Mouse (Mus musculus) G1E-ER4 (cell line): Measurements from ENCODE around the gene Htr1a. TPM values are rescaled to one million over a fixed set of nuclear protein-coding genes. Genes with fewer than 3 reads are reported as not detected.

ENCODE experiments used
- GATA1 ChIP-seq: IDR thresholded peaks from one replicate; pipeline ENCODE4 v1.8.0; 2012; ENCODE audit warnings: low read length, inconsistent platforms
- polyA plus RNA-seq: library from polyadenylated mRNA; stranded (reverse); fragments of >175 nt; gene quantifications from 2 replicates; pipeline ENCODE4 v1.2.3, GENCODE M21; 2012

Htr1a gene
- polyA plus RNA-seq, result not detected in 2 replicates

DNA sequence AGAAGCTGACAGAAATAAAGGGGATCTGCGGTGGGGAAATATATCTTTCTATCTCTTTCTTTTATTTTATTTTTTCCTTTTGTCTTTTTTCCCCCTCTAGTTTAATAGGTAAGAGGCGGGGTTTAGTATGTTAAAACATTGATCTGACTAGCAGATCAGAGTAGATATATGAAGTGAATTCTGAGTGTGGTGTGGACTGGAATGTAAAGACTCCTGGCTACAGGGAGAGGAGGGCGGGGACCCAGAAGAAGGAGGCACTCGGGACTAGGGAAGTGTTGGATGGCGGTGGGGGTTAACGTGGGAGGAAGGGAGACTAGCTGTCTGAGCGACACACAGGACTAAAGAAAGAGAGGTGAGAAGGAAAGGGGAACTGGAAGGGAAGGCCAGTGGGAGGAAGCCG is at the start of gene Htr1a:
Gene Htr1a (plus strand): TSS at position 301 of the 400 bp plus-strand sequence.
- TF ChIP-seq GATA1, result no peak

GRCm38 (mm10) chr13:105411535-105412326 is 31.7 kb upstream of the Htr1a start:
- no peak for TF ChIP-seq GATA1

- no peak for TF ChIP-seq GATA1
Observed at GRCm38 (mm10) chr13:105412327-105412722, 31.1 kb upstream of the Htr1a start.

DNA sequence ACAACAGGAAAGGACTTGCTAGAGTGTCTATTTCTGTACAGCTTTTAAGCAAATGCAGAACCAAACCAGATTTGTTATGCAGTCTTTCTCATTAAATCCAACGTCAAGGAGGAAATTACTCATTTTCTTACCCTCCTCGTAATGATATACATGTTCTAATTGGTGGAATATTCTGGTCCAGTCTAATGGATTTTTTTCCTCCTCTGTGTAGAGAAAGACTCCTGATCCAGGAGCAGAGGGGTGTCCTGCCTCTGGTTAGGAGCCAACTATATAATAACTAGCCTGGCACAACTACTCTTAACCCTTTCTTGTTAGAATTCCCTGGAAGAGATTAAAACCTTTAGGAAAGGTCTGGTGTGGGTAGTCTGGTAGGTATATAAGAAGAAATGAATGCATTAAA is 10.3 kb upstream of the Htr1a start:
- TF ChIP-seq GATA1, result no peak

GRCm38 (mm10) chr13:105433630-105434029 is 9.8 kb upstream of the Htr1a start:
- no peak for TF ChIP-seq GATA1

- no peak for TF ChIP-seq GATA1
Observed at GRCm38 (mm10) chr13:105442576-105442975, 863 bp upstream of the Htr1a start.

GRCm38 (mm10) chr13:105443871-105444237 is 415 bp downstream of the Htr1a start:
- no peak for TF ChIP-seq GATA1

DNA sequence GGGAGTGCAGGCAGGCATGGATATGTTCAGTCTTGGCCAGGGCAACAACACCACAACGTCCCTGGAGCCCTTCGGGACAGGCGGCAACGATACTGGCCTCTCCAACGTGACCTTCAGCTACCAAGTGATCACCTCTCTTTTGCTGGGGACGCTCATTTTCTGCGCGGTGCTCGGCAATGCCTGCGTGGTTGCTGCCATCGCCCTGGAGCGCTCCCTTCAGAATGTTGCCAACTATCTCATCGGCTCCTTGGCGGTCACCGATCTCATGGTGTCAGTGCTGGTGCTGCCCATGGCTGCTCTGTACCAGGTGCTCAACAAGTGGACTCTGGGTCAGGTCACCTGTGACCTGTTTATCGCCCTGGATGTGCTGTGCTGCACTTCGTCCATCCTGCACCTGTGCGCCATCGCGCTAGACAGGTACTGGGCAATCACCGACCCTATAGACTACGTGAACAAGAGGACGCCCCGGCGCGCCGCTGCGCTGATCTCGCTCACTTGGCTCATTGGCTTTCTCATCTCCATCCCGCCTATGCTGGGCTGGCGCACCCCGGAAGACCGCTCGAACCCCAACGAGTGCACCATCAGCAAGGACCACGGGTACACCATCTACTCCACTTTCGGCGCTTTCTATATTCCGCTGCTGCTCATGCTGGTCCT is 927 bp downstream of the Htr1a start:
- TF ChIP-seq GATA1, result no peak

GRCm38 (mm10) chr13:105444895-105445281 is 1.4 kb downstream of the Htr1a start:
- no peak for TF ChIP-seq GATA1

DNA sequence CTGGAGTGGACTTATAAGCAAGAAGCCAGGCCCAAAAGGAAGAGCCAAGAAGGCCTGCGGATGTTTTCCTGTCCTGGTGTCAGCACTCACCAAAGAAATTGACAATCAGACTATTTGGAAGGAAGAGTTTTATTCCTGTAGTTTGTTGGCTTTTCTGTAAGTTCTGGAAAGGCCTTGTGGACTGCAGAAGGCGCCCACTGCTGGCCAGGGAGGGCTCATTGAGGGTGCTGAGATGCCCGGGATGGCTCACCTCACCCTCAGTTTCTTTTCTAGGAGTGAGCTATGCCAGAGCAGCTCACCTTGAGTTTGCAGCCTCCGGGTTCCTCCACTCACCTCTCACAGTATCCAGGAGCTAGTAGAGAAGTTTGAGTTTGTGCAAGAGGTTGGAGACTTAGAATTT is 2.8 kb downstream of the Htr1a start:
- no peak for TF ChIP-seq GATA1

DNA sequence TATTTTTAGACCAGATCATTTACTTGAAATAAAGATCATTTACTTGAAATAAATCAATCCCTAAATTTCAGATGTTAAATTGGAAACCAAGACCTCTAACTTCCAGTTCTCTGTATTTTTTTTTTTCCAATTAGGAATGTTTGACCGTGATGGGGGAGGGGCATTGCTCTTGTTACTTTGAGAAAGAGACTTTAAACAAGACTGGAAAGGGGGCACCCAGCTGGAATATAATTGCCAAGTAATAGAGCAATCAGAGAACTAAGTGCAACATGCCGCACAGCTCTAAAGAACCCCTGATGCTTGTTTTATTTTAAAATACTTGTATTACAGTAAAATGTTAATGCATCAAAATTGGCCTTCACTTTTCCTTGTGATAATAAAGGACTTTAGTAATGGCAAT is 4.3 kb downstream of the Htr1a start:
- TF ChIP-seq GATA1, result no peak

DNA sequence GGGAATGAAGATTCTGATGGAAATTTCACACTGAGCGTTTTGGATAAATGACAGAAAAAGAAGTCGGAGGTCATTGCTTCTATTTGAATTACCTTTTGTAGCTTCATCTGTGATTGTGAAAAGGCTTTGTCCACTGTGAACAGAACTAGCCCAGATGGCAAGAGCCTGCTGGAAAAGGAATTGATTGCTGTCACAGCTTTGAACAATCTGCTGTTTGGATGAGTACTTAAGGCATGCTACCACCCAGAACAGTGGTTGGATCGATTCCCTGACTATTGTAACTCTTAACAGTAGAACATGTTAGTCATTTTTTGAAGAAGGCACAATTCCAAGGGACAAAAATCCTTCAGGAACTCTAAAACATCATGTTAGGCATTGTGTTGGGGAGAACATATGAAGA is 8.1 kb downstream of the Htr1a start:
- TF ChIP-seq GATA1, result no peak

Other genes starting within 250 kb of the Htr1a start
- gene Rnf180, start 148.8 kb upstream of the Htr1a start, polyA plus RNA-seq, result 0.02 TPM in 1 of 2 replicates, not detected in the other